Mouse (Mus musculus) kidney, embryonic 16.5 days (tissue): ENCODE measurements around the gene Shq1. TPM values are rescaled to one million over a fixed set of nuclear protein-coding genes. Genes with fewer than 3 reads are reported as not detected.

Source experiments
- ATAC-seq: fragments of 200-750 bp; cut with Nextera tagmentation; 2 replicates; pipeline ENCODE4 v1.8.0; 2017; ENCODE audit warnings: moderate TSS enrichment; ENCODE audit not compliant: low FRiP score, low TSS enrichment
- H3K27ac ChIP-seq: fragments of 300-500 bp; sonication (generic); 2 replicates; pipeline ENCODE4 v1.5.1; 2014; ENCODE audit warnings: low read length
- H3K27me3 ChIP-seq: fragments of 300-500 bp; sonication (generic); 2 replicates; pipeline ENCODE4 v1.6.1; 2014; ENCODE audit warnings: low read length, control low read depth, mixed read lengths; ENCODE audit not compliant: insufficient read depth
- H3K36me3 ChIP-seq: fragments of 300-500 bp; sonication (generic); 2 replicates; pipeline ENCODE4 v1.6.1; 2014; ENCODE audit warnings: low read length, control low read depth, mixed read lengths; ENCODE audit not compliant: insufficient read depth
- H3K4me1 ChIP-seq: fragments of 300-500 bp; sonication (generic); 2 replicates; pipeline ENCODE4 v1.6.1; 2014; ENCODE audit warnings: low read length, control low read depth, mixed read lengths; ENCODE audit not compliant: insufficient read depth
- H3K4me2 ChIP-seq: fragments of 300-500 bp; sonication (generic); replicated peaks from 2 replicates; pipeline ENCODE4 v1.6.1; 2014; ENCODE audit warnings: low read depth, low read length
- H3K4me3 ChIP-seq: fragments of 300-500 bp; sonication (generic); 2 replicates; pipeline ENCODE4 v1.5.1; 2014; ENCODE audit warnings: mild to moderate bottlenecking, low read length
- H3K9ac ChIP-seq: fragments of 300-500 bp; sonication (generic); replicated peaks from 2 replicates; pipeline ENCODE4 v1.6.1; 2014; ENCODE audit warnings: low read length
- H3K9me3 ChIP-seq: fragments of 300-500 bp; sonication (generic); 2 replicates; pipeline ENCODE4 v1.6.1; 2016; ENCODE audit warnings: low read length, control low read depth
- WGBS: fragments of 180-500 bp; shearing (Covaris S2); extraction: QIAGEN DNeasy Blood & Tissue Kit; methylation state at CpG from one replicate; pipeline ENCODE4 v1.1.7; 2014; 5-methylcytosine and 5-hydroxymethylcytosine counted together
- polyA plus RNA-seq: library from polyadenylated mRNA; unstranded; fragments of >200 nt; fragmentation: Nextera tagmentation; extraction: Ambion mirVana; gene quantifications from 2 replicates; pipeline ENCODE4 v1.2.1, GENCODE M21; 2015

Shq1 gene
- polyA plus RNA-seq, 1 experiment from 2014 or later: 20.8 TPM

DNA sequence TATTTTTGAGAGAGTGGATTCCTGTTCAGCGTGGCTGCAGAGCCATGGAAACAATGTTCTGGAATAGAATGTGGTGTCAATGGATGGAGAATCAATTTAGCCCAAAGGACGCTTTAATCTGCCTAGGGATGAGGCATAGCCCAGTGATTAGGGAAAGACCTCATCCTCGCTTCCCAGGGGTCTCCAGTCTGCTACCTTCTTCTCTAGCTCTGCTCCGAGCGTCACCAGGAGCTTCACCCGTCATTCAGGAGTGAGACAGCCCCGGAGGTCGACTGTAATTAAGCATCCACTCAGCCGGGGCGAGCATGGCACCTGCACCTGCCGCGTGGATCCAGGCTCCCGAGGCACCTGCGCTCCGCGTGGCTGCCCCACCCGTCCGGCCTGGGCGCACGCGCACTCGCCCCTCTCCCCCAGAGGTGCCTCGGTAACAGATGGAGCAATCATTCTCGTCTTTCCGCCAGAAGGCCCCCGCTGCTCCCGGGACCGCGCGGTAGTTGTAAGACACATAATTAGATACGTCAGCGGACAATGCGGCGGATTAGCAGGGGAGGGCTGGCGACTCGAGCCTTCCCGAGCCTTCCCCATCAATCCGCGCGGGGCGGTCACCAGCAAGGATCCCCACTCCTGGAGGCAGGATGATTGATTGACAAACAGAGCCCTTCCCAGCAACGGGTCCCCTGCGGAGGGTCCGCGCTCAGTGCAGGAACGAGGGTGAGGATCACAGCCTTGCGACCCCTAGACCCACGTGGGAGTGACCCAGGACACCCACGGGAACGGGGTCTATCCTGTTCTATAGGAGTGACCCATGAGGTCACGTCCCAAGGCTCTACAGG is 108.0 kb downstream of the Shq1 start:
- H3K9me3 ChIP-seq: no peaks in the 10 kb centered on the region
- no peak overlapping the region for H3K27ac ChIP-seq
- peaks cover 12% of the 10 kb centered on the region for H3K4me1 ChIP-seq
- peak overlapping the region; percentile 82 for H3K4me2 ChIP-seq
- peak; percentile 33 for ATAC-seq
- peak overlapping the region; percentile 53 for H3K4me3 ChIP-seq
- no peaks in the 10 kb centered on the region for H3K36me3 ChIP-seq
- H3K27me3 ChIP-seq: peaks cover 52% of the 10 kb centered on the region
- WGBS: 1% methylated on average over 51 of the region's 51 CpGs
- peak overlapping the region; percentile 61 for H3K9ac ChIP-seq

DNA sequence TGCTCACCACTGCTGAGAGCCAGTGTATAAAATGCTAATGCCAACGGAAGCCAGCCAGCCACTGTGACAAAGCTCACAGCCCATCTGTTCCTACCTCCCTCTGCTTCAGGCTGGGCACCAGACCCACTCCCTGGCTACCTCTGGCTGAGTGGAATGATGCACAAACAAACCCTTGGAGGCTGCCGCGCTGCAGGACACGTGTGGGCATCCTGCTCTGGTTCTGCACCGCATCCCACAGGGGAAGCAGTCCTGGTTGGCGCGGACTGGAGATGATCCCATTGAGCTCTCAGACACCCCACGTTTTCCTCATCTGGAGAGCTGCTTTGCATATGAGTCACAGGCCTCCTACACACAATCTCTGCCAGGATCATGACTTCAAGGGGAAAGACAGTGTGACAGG is 112.9 kb downstream of the Shq1 start:
- ATAC-seq: no peak

DNA sequence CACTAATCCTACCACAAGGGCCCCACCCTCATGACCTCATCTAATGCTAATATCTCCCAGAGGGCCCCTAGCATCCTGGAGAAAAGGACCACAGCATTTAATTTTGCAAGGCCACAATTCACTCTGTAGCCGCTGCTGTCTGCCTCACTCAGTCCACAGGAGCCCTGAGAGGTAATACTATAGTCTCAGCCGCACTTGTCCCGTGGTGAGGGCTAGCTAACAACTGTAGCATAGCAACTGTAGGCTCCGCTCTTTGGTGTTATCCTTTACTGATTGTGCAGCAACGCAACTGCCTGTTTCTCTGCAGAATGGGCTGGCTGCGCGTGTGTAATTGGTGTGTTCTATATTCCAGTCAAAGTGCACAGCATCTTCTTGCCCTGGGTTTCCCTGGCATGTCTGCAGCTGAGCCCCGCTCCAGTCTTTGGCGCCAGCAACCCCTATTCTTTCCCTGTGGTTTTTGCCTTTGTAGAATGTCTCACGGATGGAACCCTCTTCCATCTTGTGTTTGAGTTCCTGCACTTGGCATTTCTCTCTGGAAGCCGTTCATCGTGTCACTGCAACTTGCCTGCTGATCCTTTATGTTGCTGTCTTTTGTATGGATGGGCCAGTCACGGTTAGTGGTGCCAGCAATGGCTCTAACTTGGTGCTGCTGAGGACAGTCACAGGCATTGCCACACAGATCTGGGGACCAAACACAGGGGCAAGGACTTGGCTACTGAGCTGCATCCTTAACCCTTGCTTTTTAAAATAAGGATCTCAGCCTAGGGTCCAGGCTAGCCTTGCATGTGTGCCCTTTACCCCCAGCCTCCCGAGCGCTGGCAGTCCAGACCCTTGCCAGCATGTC is 128.6 kb downstream of the Shq1 start:
- no peak for ATAC-seq
- H3K4me1 ChIP-seq: no peaks in the 10 kb centered on the region
- 72% methylated on average over 15 of the region's 15 CpGs for WGBS
- H3K4me2 ChIP-seq: no peak overlapping the region
- H3K9me3 ChIP-seq: no peaks in the 10 kb centered on the region
- H3K36me3 ChIP-seq: no peaks in the 10 kb centered on the region
- no peak overlapping the region for H3K4me3 ChIP-seq
- H3K9ac ChIP-seq: no peak overlapping the region
- H3K27ac ChIP-seq: no peak overlapping the region
- H3K27me3 ChIP-seq: no peaks in the 10 kb centered on the region

More for the DNA sequence above, 112.9 kb downstream of the Shq1 start:
- Histone ChIP-seq H3K9ac (no peak overlapping the region), H3K9me3 (no peaks in the 10 kb centered on the region), H3K27ac (no peak overlapping the region), H3K4me2 (no peak overlapping the region), H3K4me1 (peaks cover 5% of the 10 kb centered on the region), H3K36me3 (no peaks in the 10 kb centered on the region), H3K4me3 (no peak overlapping the region), H3K27me3 (peaks cover 38% of the 10 kb centered on the region)
- 48% methylated on average over 8 of the region's 8 CpGs for WGBS

DNA sequence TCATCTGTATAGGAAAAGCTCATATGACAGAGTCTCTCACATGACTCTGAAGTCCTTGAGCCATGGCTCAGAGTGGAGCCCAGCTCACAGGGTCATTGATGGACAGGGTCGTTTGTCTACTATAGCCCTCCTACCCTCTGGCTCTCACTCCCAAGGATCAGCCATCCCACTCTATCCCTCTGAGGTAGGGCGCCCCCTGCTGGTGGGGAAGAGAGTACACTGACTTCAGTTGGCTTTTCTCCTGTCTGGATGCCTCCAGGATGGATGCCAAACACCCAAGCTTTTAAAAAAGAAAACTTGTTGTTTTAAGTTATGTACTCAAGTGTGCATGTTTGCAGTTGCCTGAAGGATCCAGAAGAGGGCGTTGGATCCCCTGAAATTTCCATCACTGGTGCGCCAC is 131.3 kb downstream of the Shq1 start:
- no peaks in the 10 kb centered on the region for H3K9me3 ChIP-seq
- no peak overlapping the region for H3K27ac ChIP-seq
- ATAC-seq: no peak
- H3K9ac ChIP-seq: no peak overlapping the region
- H3K27me3 ChIP-seq: no peaks in the 10 kb centered on the region
- 52% methylated on average over 4 of the region's 4 CpGs for WGBS
- H3K4me3 ChIP-seq: no peak overlapping the region
- H3K36me3 ChIP-seq: no peaks in the 10 kb centered on the region
- 0 out of 2 replicates have a peak, but pooled peaks cover 3% of the 10 kb centered on the region for H3K4me1 ChIP-seq
- no peak overlapping the region for H3K4me2 ChIP-seq

DNA sequence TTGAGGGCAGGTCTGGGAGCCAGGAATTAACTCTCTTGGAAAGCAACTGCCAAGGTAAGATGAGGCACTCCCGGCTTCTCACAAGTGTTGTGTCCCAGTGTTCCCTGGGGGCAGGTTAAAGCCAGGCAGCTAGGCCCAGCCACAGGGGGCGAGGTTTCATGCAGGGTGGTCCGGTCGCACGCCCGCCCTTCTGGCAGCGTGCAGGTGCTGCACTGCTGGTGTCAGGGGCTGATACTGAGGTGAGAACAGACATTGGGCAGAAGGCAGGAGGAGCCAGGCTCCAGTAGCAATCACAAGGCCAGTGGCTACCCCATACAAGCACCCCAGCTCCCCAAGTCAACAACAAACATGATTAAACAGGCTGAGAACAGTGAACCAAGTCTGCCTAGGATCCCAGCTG is 132.4 kb downstream of the Shq1 start:
- Histone ChIP-seq H3K36me3 (no peaks in the 10 kb centered on the region), H3K9me3 (no peaks in the 10 kb centered on the region), H3K27ac (no peak overlapping the region), H3K4me1 (0 out of 2 replicates have a peak, but pooled peaks cover 4% of the 10 kb centered on the region), H3K4me3 (no peak overlapping the region), H3K9ac (no peak overlapping the region), H3K27me3 (no peaks in the 10 kb centered on the region), H3K4me2 (no peak overlapping the region)
- ATAC-seq: no peak
- WGBS: 78% methylated on average over 7 of the region's 7 CpGs

DNA sequence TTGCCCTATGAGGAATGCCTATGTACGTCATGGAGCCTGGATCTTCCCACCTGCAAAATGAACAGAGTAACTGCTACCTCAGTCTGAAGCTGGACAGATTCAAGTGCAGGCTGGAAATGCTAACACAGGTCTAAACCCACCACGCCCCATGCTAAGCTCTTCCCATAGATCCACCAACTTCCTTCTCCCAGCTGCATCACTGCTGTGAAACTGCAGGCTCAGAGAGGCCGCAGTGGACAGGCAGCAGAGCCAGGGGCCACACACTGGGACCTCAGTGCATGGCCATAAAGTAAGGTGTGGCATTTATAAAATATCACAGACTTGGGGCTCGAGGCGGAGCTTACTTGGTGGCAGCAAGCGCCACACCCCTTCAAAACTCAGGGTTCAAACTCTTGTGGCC is 133.0 kb downstream of the Shq1 start:
- no peak overlapping the region for H3K4me3 ChIP-seq
- no peak for ATAC-seq
- H3K4me1 ChIP-seq: 0 out of 2 replicates have a peak, but pooled peaks cover 4% of the 10 kb centered on the region
- no peaks in the 10 kb centered on the region for H3K9me3 ChIP-seq
- 88% methylated on average over 6 of the region's 6 CpGs for WGBS
- H3K4me2 ChIP-seq: no peak overlapping the region
- no peaks in the 10 kb centered on the region; the same call in 1 of the 2 replicates for H3K27me3 ChIP-seq
- H3K36me3 ChIP-seq: no peaks in the 10 kb centered on the region
- no peak overlapping the region for H3K27ac ChIP-seq
- H3K9ac ChIP-seq: no peak overlapping the region

DNA sequence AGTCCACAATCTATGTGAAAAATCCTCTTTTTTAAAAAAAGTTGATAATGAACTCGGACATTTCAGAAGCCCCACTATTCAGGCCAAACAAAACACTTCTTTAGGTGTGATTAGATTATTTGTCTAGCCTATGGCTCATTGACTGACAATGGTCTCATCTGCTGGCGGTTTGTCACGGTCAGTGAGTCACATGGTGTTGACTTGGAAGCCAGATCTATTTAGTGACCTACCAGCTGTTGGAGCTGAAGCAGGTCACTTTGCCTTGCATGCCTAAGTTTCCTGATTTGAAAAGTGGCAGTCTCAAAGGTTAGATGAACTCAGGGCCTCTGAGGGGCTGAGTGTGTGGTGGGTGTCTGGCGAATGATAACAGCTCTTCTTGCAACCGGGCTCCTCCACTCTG is 133.9 kb downstream of the Shq1 start:
- WGBS: 56% methylated on average over 5 of the region's 5 CpGs

DNA sequence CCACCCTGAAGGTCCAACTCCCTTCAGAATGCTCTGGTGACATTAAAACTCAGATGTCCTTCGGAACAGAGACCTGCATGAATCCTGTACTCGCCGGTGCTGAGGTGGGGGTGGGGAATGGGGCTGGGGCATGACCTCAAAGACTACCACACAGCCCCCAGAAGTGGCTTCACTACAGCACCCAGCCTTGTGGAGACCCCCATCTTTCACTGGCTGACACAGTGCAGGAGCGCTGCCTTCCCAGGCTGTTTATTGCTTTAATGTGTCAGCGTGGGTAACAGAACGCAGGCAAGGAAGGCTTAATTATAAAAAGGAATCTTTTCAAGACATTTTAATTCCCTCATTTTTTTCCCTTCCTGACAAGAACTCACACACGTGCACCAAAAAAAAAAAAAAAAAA is 137.6 kb downstream of the Shq1 start:
- Histone ChIP-seq H3K27ac (no peak overlapping the region), H3K36me3 (no peaks in the 10 kb centered on the region), H3K27me3 (no peaks in the 10 kb centered on the region; the same call in none of the 2 replicates), H3K9ac (no peak overlapping the region), H3K9me3 (no peaks in the 10 kb centered on the region), H3K4me1 (0 out of 2 replicates have a peak, but pooled peaks cover 8% of the 10 kb centered on the region), H3K4me3 (no peak overlapping the region), H3K4me2 (no peak overlapping the region)
- 50% methylated on average over 7 of the region's 7 CpGs for WGBS
- no peak for ATAC-seq

More for the DNA sequence above, 133.9 kb downstream of the Shq1 start:
- no peak overlapping the region for H3K27ac ChIP-seq
- 0 out of 2 replicates have a peak, but pooled peaks cover 4% of the 10 kb centered on the region for H3K4me1 ChIP-seq
- no peak overlapping the region for H3K4me3 ChIP-seq
- H3K9me3 ChIP-seq: no peaks in the 10 kb centered on the region
- no peak overlapping the region for H3K9ac ChIP-seq
- H3K36me3 ChIP-seq: no peaks in the 10 kb centered on the region
- no peak overlapping the region for H3K4me2 ChIP-seq
- H3K27me3 ChIP-seq: no peaks in the 10 kb centered on the region; the same call in 1 of the 2 replicates
- no peak for ATAC-seq

DNA sequence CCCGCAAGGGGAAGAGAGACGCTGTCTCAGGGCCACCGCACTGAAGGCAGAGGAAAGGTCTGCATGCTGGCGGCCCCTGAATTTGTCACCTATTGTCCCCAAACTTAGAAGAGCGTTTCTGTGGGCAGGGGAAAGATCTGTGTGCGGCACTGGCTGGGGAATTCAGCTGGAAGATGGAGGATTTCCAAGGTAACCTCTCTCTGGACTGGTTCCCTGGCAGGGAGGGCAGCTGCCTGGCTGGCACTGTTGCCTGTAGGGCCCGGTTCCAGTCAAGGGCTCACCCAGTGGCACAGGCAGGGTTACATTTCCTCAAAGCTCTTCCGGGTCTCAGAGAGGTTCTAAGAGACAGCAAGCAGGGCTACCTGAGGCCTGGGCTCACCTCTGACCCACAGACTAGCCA is 138.6 kb downstream of the Shq1 start:
- H3K4me3 ChIP-seq: no peak overlapping the region
- H3K4me2 ChIP-seq: no peak overlapping the region
- no peak for ATAC-seq
- no peaks in the 10 kb centered on the region for H3K9me3 ChIP-seq
- H3K27me3 ChIP-seq: peaks cover 2% of the 10 kb centered on the region
- H3K9ac ChIP-seq: no peak overlapping the region
- 87% methylated on average over 8 of the region's 8 CpGs for whole genome bisulfite sequencing
- H3K36me3 ChIP-seq: no peaks in the 10 kb centered on the region
- H3K27ac ChIP-seq: no peak overlapping the region
- 0 out of 2 replicates have a peak, but pooled peaks cover 8% of the 10 kb centered on the region for H3K4me1 ChIP-seq
